Mouse (Mus musculus) myocyte (in vitro differentiated cells): Measurements from ENCODE around the gene Ctns. TPM values are rescaled to one million over a fixed set of nuclear protein-coding genes. Genes with fewer than 3 reads are reported as not detected.

Source experiments
- H3K27me3 ChIP-seq: one replicate; pipeline ENCODE4 v1.6.1; 2011; ENCODE audit not compliant: control insufficient read depth, insufficient read depth, insufficient read length
- H3K36me3 ChIP-seq: one replicate; pipeline ENCODE4 v1.6.1; 2011; ENCODE audit not compliant: control insufficient read depth, insufficient read depth
- H3K4me2 ChIP-seq: one replicate; pipeline ENCODE4 v1.6.1; 2011; ENCODE audit warnings: low read depth, control low read depth
- H3K4me3 ChIP-seq: one replicate; pipeline ENCODE4 v1.5.1; 2011; ENCODE audit warnings: mild to moderate bottlenecking, control low read depth, moderate library complexity
- H3K79me2 ChIP-seq: one replicate; pipeline ENCODE4 v1.6.1; 2011; ENCODE audit not compliant: control insufficient read depth, insufficient read depth
- H3ac ChIP-seq: one replicate; pipeline ENCODE4 v1.6.1; 2011; ENCODE audit not compliant: control insufficient read depth, insufficient read length
- CEBPB ChIP-seq: IDR thresholded peaks from 2 replicates; pipeline ENCODE4 v1.6.1; 2011; ENCODE audit warnings: mild to moderate bottlenecking, moderate library complexity; ENCODE audit not compliant: poor library complexity, insufficient read depth, severe bottlenecking
- E2F4 ChIP-seq: IDR thresholded peaks from one replicate; pipeline ENCODE4 v1.6.1; 2011; ENCODE audit warnings: mild to moderate bottlenecking, control low read depth, moderate library complexity; ENCODE audit not compliant: insufficient read depth
- MAX ChIP-seq: IDR thresholded peaks from one replicate; pipeline ENCODE4 v1.6.1; 2011; ENCODE audit warnings: low read depth, mild to moderate bottlenecking, control low read depth
- MYOD1 ChIP-seq, 3 experiments: IDR thresholded peaks; one replicate each; pipeline ENCODE4 v1.6.1; 2011; ENCODE audit warnings: control low read depth in 2 of 3, low read depth in 2 of 3, mild to moderate bottlenecking in 2 of 3, moderate library complexity in 1 of 3; ENCODE audit not compliant: insufficient read length in 2 of 3, control insufficient read depth in 1 of 3
- MYOG ChIP-seq, 3 experiments: IDR thresholded peaks; one replicate each; pipeline ENCODE4 v1.6.1; 2011; ENCODE audit warnings: control low read depth in 2 of 3, low read depth in 2 of 3, mild to moderate bottlenecking in 2 of 3; ENCODE audit not compliant: insufficient read length in 2 of 3, control insufficient read depth in 1 of 3, insufficient read depth in 1 of 3
- POLR2A ChIP-seq: IDR thresholded peaks from one replicate; pipeline ENCODE4 v1.6.1; 2011; ENCODE audit warnings: low read depth, mild to moderate bottlenecking, control low read depth, moderate library complexity; ENCODE audit not compliant: insufficient read length
- POLR2AphosphoS2 ChIP-seq: IDR thresholded peaks from one replicate; pipeline ENCODE4 v1.6.1; 2011; ENCODE audit warnings: low read depth, control low read depth; ENCODE audit not compliant: insufficient read length
- REST ChIP-seq: IDR thresholded peaks from one replicate; pipeline ENCODE4 v1.6.1; 2011; ENCODE audit warnings: mild to moderate bottlenecking, control low read depth, moderate library complexity; ENCODE audit not compliant: insufficient read depth, insufficient read length
- SRF ChIP-seq: IDR thresholded peaks from one replicate; pipeline ENCODE4 v1.6.1; 2011; ENCODE audit warnings: low read depth; ENCODE audit not compliant: control insufficient read depth, insufficient read length
- TCF12 ChIP-seq: IDR thresholded peaks from one replicate; pipeline ENCODE4 v1.6.1; 2011; ENCODE audit warnings: mild to moderate bottlenecking, control low read depth; ENCODE audit not compliant: poor library complexity, insufficient read depth, severe bottlenecking
- TCF3 ChIP-seq: IDR thresholded peaks from one replicate; pipeline ENCODE4 v1.6.1; 2011; ENCODE audit warnings: low read depth, control low read depth; ENCODE audit not compliant: insufficient read length
- USF1 ChIP-seq: IDR thresholded peaks from one replicate; pipeline ENCODE4 v1.6.1; 2011; ENCODE audit warnings: low read depth, mild to moderate bottlenecking, control low read depth, moderate library complexity
- polyA plus RNA-seq: library from polyadenylated mRNA; unstranded; fragments of >200 nt; fragmentation: generic; extraction: Trizol; gene quantifications from one replicate; pipeline ENCODE4 v1.2.1, GENCODE M21; 2012; ENCODE audit warnings: missing spikeins

The Ctns gene
- polyA plus RNA-seq, 1 experiment, result 11.6 TPM

DNA sequence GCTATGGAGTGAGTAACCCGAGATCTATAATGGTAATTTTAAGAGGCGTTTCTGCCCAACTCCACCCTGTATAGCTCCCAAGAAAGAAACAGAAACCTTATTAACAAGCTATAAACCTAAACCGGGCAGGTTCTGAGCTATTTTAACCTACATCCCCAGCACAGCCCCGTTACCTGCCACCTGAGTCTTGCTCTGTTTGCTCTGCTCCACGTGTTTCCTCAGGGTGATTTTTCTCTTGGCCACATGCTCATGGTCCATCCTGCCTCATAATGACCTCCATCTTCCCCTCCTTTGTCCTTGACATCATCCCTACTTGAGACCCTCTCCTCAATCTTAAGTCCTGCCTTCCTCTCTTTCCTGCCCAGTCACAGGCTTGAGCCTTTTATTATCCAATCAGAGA is 64.6 kb downstream of the Ctns start:
- Histone ChIP-seq H3K4me2 (peak overlapping the region; percentile 25), H3K4me3 (no peak overlapping the region), H3K27me3 (no peaks in the 10 kb centered on the region), H3K79me2 (peaks cover 46% of the 10 kb centered on the region), H3K36me3 (no peaks in the 10 kb centered on the region), H3ac (no peak overlapping the region)
- TF ChIP-seq REST (no peak), TCF12 (no peak), MYOG (IDR thresholded peaks at IDR 0.05; ENCODE audit: control insufficient read depth in 1 of 3, insufficient read depth in 1 of 3, insufficient read length in 2 of 3, low read depth in 2 of 3) (no peak), TCF3 (no peak), CEBPB (no peak), SRF (no peak), USF1 (no peak), MYOD1 (IDR thresholded peaks at IDR 0.05; ENCODE audit: control insufficient read depth in 1 of 3, insufficient read length in 2 of 3, low read depth in 2 of 3) (no peak), E2F4 (no peak), POLR2AphosphoS2 (no peak), POLR2A (no peak), MAX (no peak)

Other genes starting within 250 kb of the Ctns start
- 26.1 TPM for gene Atp2a3, start 237.9 kb downstream of the Ctns start, polyA plus RNA-seq
- 0.24 TPM for gene P2rx1, start 199.9 kb downstream of the Ctns start, polyA plus RNA-seq
- 3.3 TPM for gene Camkk1, start 180.0 kb downstream of the Ctns start, polyA plus RNA-seq
- 3.5 TPM for gene Ncbp3, start 151.3 kb downstream of the Ctns start, polyA plus RNA-seq
- 0.06 TPM for gene Itgae, start 108.5 kb downstream of the Ctns start, polyA plus RNA-seq
- gene Haspin, start 60.7 kb downstream of the Ctns start, polyA plus RNA-seq, result 3.3 TPM
- 3.5 TPM for gene P2rx5, start 38.6 kb downstream of the Ctns start, polyA plus RNA-seq
- gene Emc6, start 22.0 kb downstream of the Ctns start, polyA plus RNA-seq, result 68.2 TPM
- gene Tax1bp3, start 22.0 kb downstream of the Ctns start, polyA plus RNA-seq, result 85.2 TPM
- gene Shpk, start 418 bp upstream of the Ctns start, polyA plus RNA-seq, result 1.3 TPM
- gene Trpv1, start 35.2 kb upstream of the Ctns start, polyA plus RNA-seq, result 0.17 TPM
- 0.05 TPM for gene Trpv3, start 68.3 kb upstream of the Ctns start, polyA plus RNA-seq
- gene Aspa, start 130.6 kb upstream of the Ctns start, polyA plus RNA-seq, result 5.3 TPM
- not detected for gene Gm49340, start 130.7 kb upstream of the Ctns start, polyA plus RNA-seq
- gene Spata22, start 130.7 kb upstream of the Ctns start, polyA plus RNA-seq, result not detected
- not detected for gene Olfr20, start 151.7 kb upstream of the Ctns start, polyA plus RNA-seq
- gene Olfr376, start 172.2 kb upstream of the Ctns start, polyA plus RNA-seq, result not detected
- not detected for gene Olfr1, start 200.6 kb upstream of the Ctns start, polyA plus RNA-seq
- gene Olfr378, start 229.4 kb upstream of the Ctns start, polyA plus RNA-seq, result not detected